Mouse (Mus musculus): ENCODE data around the gene Hoxc11. TPM values are rescaled to one million over a fixed set of nuclear protein-coding genes. Genes with fewer than 3 reads are reported as not detected.

The Hoxc11 gene
- polyA plus RNA-seq, 1 experiment = not detected

GRCm38 (mm10) chr15:102967312-102967510, 13.0 kb downstream of the Hoxc11 start, which contains the start of gene Hoxc5:
TSS of gene Hoxc5 (plus strand) at chr15:102967443.
- Histone ChIP-seq H3K4me1 (ENCODE audit: control insufficient read depth, insufficient read depth, low read length) (no peaks in the 10 kb centered on the region), H3K27ac (ENCODE audit: insufficient read depth, low read depth, low read length) (no peak within 1 kb of the TSS), H3K4me3 (ENCODE audit: insufficient read depth, low read depth, low read length) (no peak within 1 kb of the TSS)
- 5% methylated on average over 12 of the region's 12 CpGs for WGBS
- no peak for TF ChIP-seq CTCF (IDR thresholded peaks at IDR 0.05; ENCODE audit: insufficient read depth, low read depth, low read length)

- Histone ChIP-seq H3K4me1 (ENCODE audit: control insufficient read depth, insufficient read depth, low read length) (no peaks in the 10 kb centered on the region), H3K27ac (ENCODE audit: insufficient read depth, low read depth, low read length) (no peak overlapping the region), H3K4me3 (ENCODE audit: insufficient read depth, low read depth, low read length) (no peak overlapping the region)
- WGBS = 5% methylated on average over 34 of the region's 34 CpGs
- TF ChIP-seq POLR2A (IDR thresholded peaks at IDR 0.05; ENCODE audit: insufficient read depth, low read depth, low read length) = no peak
- no peak for TF ChIP-seq CTCF (IDR thresholded peaks at IDR 0.05; ENCODE audit: insufficient read depth, low read depth, low read length)
Observed at GRCm38 (mm10) chr15:102967511-102968397, 13.5 kb downstream of the Hoxc11 start.

GRCm38 (mm10) chr15:102969296-102969695, 15.1 kb downstream of the Hoxc11 start:
- H3K4me3 ChIP-seq (ENCODE audit: insufficient read depth, low read depth, low read length) = no peak overlapping the region
- no peak for TF ChIP-seq POLR2A (IDR thresholded peaks at IDR 0.05; ENCODE audit: insufficient read depth, low read depth, low read length)
- TF ChIP-seq CTCF (IDR thresholded peaks at IDR 0.05; ENCODE audit: insufficient read depth, low read depth, low read length) = no peak
- H3K4me1 ChIP-seq (ENCODE audit: control insufficient read depth, insufficient read depth, low read length) = no peaks in the 10 kb centered on the region
- WGBS = 21% methylated on average over 1 of the region's 1 CpGs
- H3K27ac ChIP-seq (ENCODE audit: insufficient read depth, low read depth, low read length) = no peak overlapping the region

- TF ChIP-seq CTCF (IDR thresholded peaks at IDR 0.05; ENCODE audit: insufficient read depth, low read depth, low read length) (no peak), POLR2A (IDR thresholded peaks at IDR 0.05; ENCODE audit: insufficient read depth, low read depth, low read length) (no peak)
- 2% methylated on average over 12 of the region's 12 CpGs for WGBS
- H3K4me3 ChIP-seq (ENCODE audit: insufficient read depth, low read depth, low read length) = no peak overlapping the region
- no peak overlapping the region for H3K27ac ChIP-seq (ENCODE audit: insufficient read depth, low read depth, low read length)
- no peaks in the 10 kb centered on the region for H3K4me1 ChIP-seq (ENCODE audit: control insufficient read depth, insufficient read depth, low read length)
Observed at GRCm38 (mm10) chr15:102970740-102971139, 16.5 kb downstream of the Hoxc11 start.

GRCm38 (mm10) chr15:102972254-102972653, 18.0 kb downstream of the Hoxc11 start:
- H3K27ac ChIP-seq (ENCODE audit: insufficient read depth, low read depth, low read length) = no peak overlapping the region
- H3K4me3 ChIP-seq (ENCODE audit: insufficient read depth, low read depth, low read length) = no peak overlapping the region
- H3K4me1 ChIP-seq (ENCODE audit: control insufficient read depth, insufficient read depth, low read length) = no peaks in the 10 kb centered on the region
- TF ChIP-seq POLR2A (IDR thresholded peaks at IDR 0.05; ENCODE audit: insufficient read depth, low read depth, low read length) (no peak), CTCF (IDR thresholded peaks at IDR 0.05; ENCODE audit: insufficient read depth, low read depth, low read length) (no peak)
- WGBS = 2% methylated on average over 21 of the region's 21 CpGs

GRCm38 (mm10) chr15:102972753-102973152, 18.5 kb downstream of the Hoxc11 start:
- Histone ChIP-seq H3K4me3 (ENCODE audit: insufficient read depth, low read depth, low read length) (no peak overlapping the region), H3K27ac (ENCODE audit: insufficient read depth, low read depth, low read length) (no peak overlapping the region), H3K4me1 (ENCODE audit: control insufficient read depth, insufficient read depth, low read length) (no peaks in the 10 kb centered on the region)
- 4% methylated on average over 6 of the region's 6 CpGs for WGBS
- no peak for TF ChIP-seq CTCF (IDR thresholded peaks at IDR 0.05; ENCODE audit: insufficient read depth, low read depth, low read length)

- 3% methylated on average over 7 of the region's 7 CpGs for WGBS
- TF ChIP-seq CTCF (IDR thresholded peaks at IDR 0.05; ENCODE audit: insufficient read depth, low read depth, low read length) (no peak), POLR2A (IDR thresholded peaks at IDR 0.05; ENCODE audit: insufficient read depth, low read depth, low read length) (no peak)
- no peak overlapping the region for H3K4me3 ChIP-seq (ENCODE audit: insufficient read depth, low read depth, low read length)
- no peak overlapping the region for H3K27ac ChIP-seq (ENCODE audit: insufficient read depth, low read depth, low read length)
- no peaks in the 10 kb centered on the region for H3K4me1 ChIP-seq (ENCODE audit: control insufficient read depth, insufficient read depth, low read length)
Observed at GRCm38 (mm10) chr15:102975034-102975433, 20.8 kb downstream of the Hoxc11 start.

GRCm38 (mm10) chr15:102975688-102976111, 21.5 kb downstream of the Hoxc11 start:
- WGBS = 2% methylated on average over 21 of the region's 21 CpGs
- H3K27ac ChIP-seq (ENCODE audit: insufficient read depth, low read depth, low read length) = no peak overlapping the region
- H3K4me3 ChIP-seq (ENCODE audit: insufficient read depth, low read depth, low read length) = no peak overlapping the region
- no peaks in the 10 kb centered on the region for H3K4me1 ChIP-seq (ENCODE audit: control insufficient read depth, insufficient read depth, low read length)
- TF ChIP-seq CTCF (IDR thresholded peaks at IDR 0.05; ENCODE audit: insufficient read depth, low read depth, low read length) (no peak), POLR2A (IDR thresholded peaks at IDR 0.05; ENCODE audit: insufficient read depth, low read depth, low read length) (no peak)

GRCm38 (mm10) chr15:102976171-102976570, 21.9 kb downstream of the Hoxc11 start, which contains the start of gene Hoxc9:
TSS of gene Hoxc9 (plus strand) at chr15:102976439.
- Histone ChIP-seq H3K4me1 (ENCODE audit: control insufficient read depth, insufficient read depth, low read length) (no peaks in the 10 kb centered on the region), H3K27ac (ENCODE audit: insufficient read depth, low read depth, low read length) (no peak within 1 kb of the TSS), H3K4me3 (ENCODE audit: insufficient read depth, low read depth, low read length) (no peak within 1 kb of the TSS)
- under 1% methylated on average over 19 of the region's 20 CpGs for WGBS
- TF ChIP-seq CTCF (IDR thresholded peaks at IDR 0.05; ENCODE audit: insufficient read depth, low read depth, low read length) (no peak), POLR2A (IDR thresholded peaks at IDR 0.05; ENCODE audit: insufficient read depth, low read depth, low read length) (no peak)
